Mouse (Mus musculus) liver, adult 2 months (tissue): ENCODE data around the gene Klhdc10.

Experiments
- CTCF ChIP-seq: fragments of 200-500 bp; IDR thresholded peaks from 2 replicates; pipeline ENCODE4 v1.5.1; 2011; ENCODE audit warnings: low read depth, low read length, control low read depth
- POLR2A ChIP-seq: fragments of 200-500 bp; IDR thresholded peaks from 2 replicates; pipeline ENCODE4 v1.6.1; 2011; ENCODE audit warnings: low read length, control low read depth; ENCODE audit not compliant: insufficient read depth; ENCODE audit errors: extremely low read depth

DNA sequence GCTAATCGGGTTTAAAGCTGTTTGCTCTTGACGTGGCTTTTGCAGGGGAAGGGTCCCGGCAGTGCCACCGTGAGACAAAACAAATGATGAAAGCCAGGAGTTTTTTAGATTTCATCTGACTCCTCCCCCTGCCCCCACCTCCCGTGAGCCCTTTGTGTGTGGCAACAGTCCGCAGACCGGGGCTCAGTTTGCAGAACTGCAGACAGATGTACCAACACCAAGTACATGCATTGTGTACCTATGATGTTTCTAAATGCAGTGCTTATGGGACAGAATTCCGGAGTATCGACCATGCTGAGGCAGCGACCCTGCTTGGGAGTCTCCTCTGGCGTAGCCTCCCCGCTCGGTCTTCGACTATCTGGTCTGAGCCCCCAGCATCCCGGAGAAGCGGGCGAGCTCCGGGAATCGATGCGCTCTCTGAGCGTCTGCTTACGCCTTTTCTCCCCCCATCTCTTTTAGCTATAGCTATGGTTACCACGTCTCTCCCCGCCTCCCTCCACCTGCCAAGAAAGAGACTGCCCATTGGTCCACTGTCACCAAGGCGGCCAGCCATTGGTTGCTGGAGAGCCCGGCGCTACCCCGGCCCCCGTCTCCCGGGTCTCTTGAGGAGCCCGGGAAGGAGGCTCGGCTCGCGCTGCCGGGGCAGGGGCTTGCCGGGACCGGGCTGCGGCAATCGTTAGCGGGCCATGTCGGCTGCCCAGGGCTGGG lies at the start of gene Klhdc10:
- TF ChIP-seq CTCF (no peak), POLR2A (0 out of 2 replicates have a peak, but pooled peaks have one; percentile 24)
